Mouse (Mus musculus) hindbrain, postnatal 0 days (tissue): ENCODE data around the gene Lrrc8b. TPM values are rescaled to one million over a fixed set of nuclear protein-coding genes. Genes with fewer than 3 reads are reported as not detected.

Experiments
- ATAC-seq: fragments of 200-750 bp; cut with Nextera tagmentation; 2 replicates; pipeline ENCODE4 v1.8.0; 2017; ENCODE audit warnings: mild to moderate bottlenecking, moderate TSS enrichment, moderate library complexity
- DNase-seq: peaks from one replicate; pipeline ENCODE4 v3.0.0-alpha.2; 2015; ENCODE audit warnings: low spot score
- H3K27ac ChIP-seq: fragments of 300-500 bp; sonication (generic); 2 replicates; pipeline ENCODE4 v1.5.1; 2014; ENCODE audit warnings: mild to moderate bottlenecking
- H3K27me3 ChIP-seq: fragments of 300-500 bp; sonication (generic); 2 replicates; pipeline ENCODE4 v1.6.1; 2014; ENCODE audit warnings: low read length, mixed read lengths; ENCODE audit not compliant: insufficient read depth
- H3K36me3 ChIP-seq: fragments of 300-500 bp; sonication (generic); 2 replicates; pipeline ENCODE4 v1.6.1; 2014; ENCODE audit warnings: low read length, mixed read lengths; ENCODE audit not compliant: insufficient read depth
- H3K4me1 ChIP-seq: fragments of 300-500 bp; sonication (generic); 2 replicates; pipeline ENCODE4 v1.6.1; 2014; ENCODE audit warnings: antibody characterized with exemption, low read length, mixed read lengths; ENCODE audit not compliant: insufficient read depth
- H3K4me2 ChIP-seq: fragments of 300-500 bp; sonication (generic); 2 replicates; pipeline ENCODE4 v1.6.1; 2014; ENCODE audit warnings: low read depth, mild to moderate bottlenecking, low read length, moderate library complexity, mixed read lengths
- H3K4me3 ChIP-seq: fragments of 300-500 bp; sonication (generic); 2 replicates; pipeline ENCODE4 v1.5.1; 2014; ENCODE audit warnings: low read length
- H3K9ac ChIP-seq: fragments of 300-500 bp; sonication (generic); replicated peaks from 2 replicates; pipeline ENCODE4 v1.6.1; 2014; ENCODE audit warnings: mild to moderate bottlenecking, low read length, moderate library complexity, mixed read lengths
- H3K9me3 ChIP-seq: fragments of 300-500 bp; sonication (generic); 2 replicates; pipeline ENCODE4 v1.6.1; 2016; ENCODE audit warnings: low read length, mixed read lengths
- CTCF ChIP-seq: IDR thresholded peaks from 2 replicates; pipeline ENCODE4 v1.5.1; 2016; ENCODE audit warnings: antibody characterized with exemption, control low read depth, low read depth
- WGBS: fragments of 180-500 bp; shearing (Covaris S2); extraction: QIAGEN DNeasy Blood & Tissue Kit; methylation state at CpG from one replicate; pipeline ENCODE4 v1.1.7; 2014; 5-methylcytosine and 5-hydroxymethylcytosine counted together
- polyA plus RNA-seq: library from polyadenylated mRNA; unstranded; fragments of >200 nt; fragmentation: Nextera tagmentation; extraction: Ambion mirVana; gene quantifications from 2 replicates; pipeline ENCODE4 v1.2.1, GENCODE M21; 2015
- total RNA-seq: library from RNA; depleted of rRNA; stranded (reverse); fragments of >200 nt; gene quantifications from 2 replicates; pipeline ENCODE4 v1.2.3, GENCODE M21; 2014

The Lrrc8b gene
- total and polyA plus RNA-seq, 2 experiments from 2014 or later: 17.3 to 48.4 TPM

- DNase-seq: no peak
- no peak for TF ChIP-seq CTCF
- 91% methylated on average over 6 of the region's 6 CpGs for WGBS
- Histone ChIP-seq H3K9ac (no peak overlapping the region), H3K4me3 (no peak overlapping the region), H3K4me2 (no peak overlapping the region), H3K27ac (no peak overlapping the region), H3K4me1 (no peaks in the 10 kb centered on the region), H3K36me3 (no peaks in the 10 kb centered on the region), H3K9me3 (no peaks in the 10 kb centered on the region), H3K27me3 (no peaks in the 10 kb centered on the region)
- ATAC-seq: no peak
These were observed 93.2 kb downstream of the Lrrc8b start for GRCm38 (mm10) chr5:105508813-105509212.

DNA sequence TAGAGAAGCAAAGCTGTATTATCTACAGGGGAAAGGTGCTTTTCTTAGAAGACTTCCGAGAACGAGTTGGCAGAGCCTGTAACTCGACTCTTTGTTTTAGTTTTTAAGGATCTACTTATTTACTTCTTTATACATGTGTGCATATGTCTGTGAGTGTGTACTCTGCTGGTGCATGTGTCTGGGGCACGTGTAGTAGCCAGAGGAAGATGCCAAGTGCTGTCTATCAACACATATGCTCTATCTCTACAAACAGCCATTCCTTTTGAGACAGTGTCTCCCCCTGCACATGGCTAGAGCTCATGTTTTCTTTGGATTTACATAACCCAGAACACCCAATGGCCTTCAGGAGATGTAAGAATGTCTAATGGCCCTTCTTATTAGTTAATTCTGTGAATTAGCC, 96.7 kb downstream of the Lrrc8b start:
- Histone ChIP-seq H3K4me3 (no peak overlapping the region), H3K27ac (no peak overlapping the region), H3K36me3 (no peaks in the 10 kb centered on the region), H3K4me1 (no peaks in the 10 kb centered on the region), H3K27me3 (no peaks in the 10 kb centered on the region), H3K4me2 (no peak overlapping the region), H3K9ac (no peak overlapping the region), H3K9me3 (no peaks in the 10 kb centered on the region)
- TF ChIP-seq CTCF: no peak
- 69% methylated on average over 4 of the region's 4 CpGs for WGBS
- ATAC-seq (no peak), DNase-seq (no peak)

GRCm38 (mm10) chr5:105515532-105515931, 100.0 kb downstream of the Lrrc8b start:
- no peak for ATAC-seq
- Histone ChIP-seq H3K27me3 (no peaks in the 10 kb centered on the region), H3K27ac (no peak overlapping the region), H3K4me2 (no peak overlapping the region), H3K4me1 (0 out of 2 replicates have a peak, but pooled peaks cover under 1% of the 10 kb centered on the region), H3K9ac (no peak overlapping the region), H3K36me3 (no peaks in the 10 kb centered on the region), H3K9me3 (no peaks in the 10 kb centered on the region), H3K4me3 (no peak overlapping the region)
- TF ChIP-seq CTCF: no peak
- DNase-seq: no peak
- WGBS: 82% methylated on average over 6 of the region's 6 CpGs

DNA sequence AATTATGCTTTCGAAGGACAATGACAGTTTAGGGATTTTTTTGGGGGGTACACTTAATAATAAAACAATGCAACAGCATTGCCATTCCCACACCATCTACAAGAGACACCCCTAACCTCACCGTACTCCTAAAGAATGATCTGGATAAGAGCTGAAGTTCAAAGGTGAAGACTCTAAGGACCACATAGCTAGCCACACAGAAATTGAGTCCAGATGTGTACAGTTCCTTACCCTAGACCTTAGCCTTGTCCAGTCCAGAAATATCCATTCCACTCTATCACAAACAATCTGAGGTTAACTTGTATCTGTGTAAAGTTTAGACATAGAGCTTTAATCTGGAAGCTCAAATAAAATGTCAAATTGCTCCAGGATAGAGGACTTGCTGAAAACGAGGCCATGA, 100.7 kb downstream of the Lrrc8b start:
- no peaks in the 10 kb centered on the region for H3K36me3 ChIP-seq
- no peak overlapping the region for H3K4me3 ChIP-seq
- DNase-seq: no peak
- ATAC-seq: no peak
- H3K4me2 ChIP-seq: no peak overlapping the region
- WGBS: 70% methylated on average over 3 of the region's 3 CpGs
- H3K27me3 ChIP-seq: no peaks in the 10 kb centered on the region
- no peak overlapping the region for H3K9ac ChIP-seq
- H3K9me3 ChIP-seq: no peaks in the 10 kb centered on the region
- H3K27ac ChIP-seq: no peak overlapping the region
- H3K4me1 ChIP-seq: 0 out of 2 replicates have a peak, but pooled peaks cover 4% of the 10 kb centered on the region
- TF ChIP-seq CTCF: no peak

- H3K4me3 ChIP-seq: peak overlapping the region; percentile 80
- no peak for TF ChIP-seq CTCF
- no peaks in the 10 kb centered on the region for H3K9me3 ChIP-seq
- H3K4me2 ChIP-seq: peak overlapping the region; percentile 90
- DNase-seq (peak; percentile 53), ATAC-seq (no peak)
- H3K27ac ChIP-seq: peak overlapping the region; percentile 78; the same call in 1 of the 2 replicates
- WGBS: 7% methylated on average over 7 of the region's 7 CpGs
- H3K9ac ChIP-seq: no peak overlapping the region; the same call in 1 of the 2 replicates
- H3K4me1 ChIP-seq: 0 out of 2 replicates have a peak, but pooled peaks cover 4% of the 10 kb centered on the region
- no peaks in the 10 kb centered on the region for H3K36me3 ChIP-seq
- H3K27me3 ChIP-seq: no peaks in the 10 kb centered on the region
These were observed 102.5 kb downstream of the Lrrc8b start for GRCm38 (mm10) chr5:105517992-105518625.

DNA sequence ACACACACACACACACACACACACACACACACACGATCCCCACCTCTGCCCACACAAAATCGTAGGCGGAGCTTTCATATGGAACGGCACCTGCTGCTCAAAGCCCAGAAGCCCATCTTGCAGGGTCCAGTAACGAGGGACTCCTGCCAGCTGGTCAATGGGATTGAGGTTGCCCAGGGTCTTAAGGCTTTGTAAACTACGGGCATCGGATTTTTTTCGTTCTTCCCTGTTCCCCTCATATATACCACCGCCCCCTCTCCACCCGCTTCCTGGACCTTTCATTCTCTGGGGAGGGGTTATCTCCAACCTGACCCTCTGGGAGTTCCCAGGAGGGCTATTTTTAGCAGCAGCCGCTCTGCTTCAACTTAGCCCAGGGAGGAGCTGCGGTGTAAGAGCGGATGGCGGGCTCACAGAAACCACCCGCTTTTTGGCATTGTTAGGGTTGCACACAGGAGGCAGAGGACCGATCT, 103.1 kb downstream of the Lrrc8b start:
- peak; percentile 34 for TF ChIP-seq CTCF
- no peaks in the 10 kb centered on the region for H3K36me3 ChIP-seq
- peak overlapping the region; percentile 80 for H3K4me3 ChIP-seq
- H3K4me1 ChIP-seq: 0 out of 2 replicates have a peak, but pooled peaks cover 4% of the 10 kb centered on the region
- WGBS: under 1% methylated on average over 16 of the region's 16 CpGs
- H3K27me3 ChIP-seq: no peaks in the 10 kb centered on the region
- H3K9me3 ChIP-seq: no peaks in the 10 kb centered on the region
- peak overlapping the region; percentile 78 for H3K27ac ChIP-seq
- H3K9ac ChIP-seq: peak overlapping the region; percentile 74
- H3K4me2 ChIP-seq: peak overlapping the region; percentile 90
- DNase-seq: no peak
- ATAC-seq: peak; percentile 60
